Mouse (Mus musculus) kidney, embryonic 16.5 days (tissue): ENCODE data around the gene Bcr. TPM values are rescaled to one million over a fixed set of nuclear protein-coding genes. Genes with fewer than 3 reads are reported as not detected.

Experiments used
- ATAC-seq: fragments of 200-750 bp; cut with Nextera tagmentation; 2 replicates; pipeline ENCODE4 v1.8.0; 2017; ENCODE audit warnings: moderate TSS enrichment; ENCODE audit not compliant: low FRiP score, low TSS enrichment
- H3K27ac ChIP-seq: fragments of 300-500 bp; sonication (generic); 2 replicates; pipeline ENCODE4 v1.5.1; 2014; ENCODE audit warnings: low read length
- H3K27me3 ChIP-seq: fragments of 300-500 bp; sonication (generic); 2 replicates; pipeline ENCODE4 v1.6.1; 2014; ENCODE audit warnings: low read length, control low read depth, mixed read lengths; ENCODE audit not compliant: insufficient read depth
- H3K36me3 ChIP-seq: fragments of 300-500 bp; sonication (generic); 2 replicates; pipeline ENCODE4 v1.6.1; 2014; ENCODE audit warnings: low read length, control low read depth, mixed read lengths; ENCODE audit not compliant: insufficient read depth
- H3K4me1 ChIP-seq: fragments of 300-500 bp; sonication (generic); 2 replicates; pipeline ENCODE4 v1.6.1; 2014; ENCODE audit warnings: low read length, control low read depth, mixed read lengths; ENCODE audit not compliant: insufficient read depth
- H3K4me2 ChIP-seq: fragments of 300-500 bp; sonication (generic); replicated peaks from 2 replicates; pipeline ENCODE4 v1.6.1; 2014; ENCODE audit warnings: low read depth, low read length
- H3K4me3 ChIP-seq: fragments of 300-500 bp; sonication (generic); 2 replicates; pipeline ENCODE4 v1.5.1; 2014; ENCODE audit warnings: mild to moderate bottlenecking, low read length
- H3K9ac ChIP-seq: fragments of 300-500 bp; sonication (generic); replicated peaks from 2 replicates; pipeline ENCODE4 v1.6.1; 2014; ENCODE audit warnings: low read length
- H3K9me3 ChIP-seq: fragments of 300-500 bp; sonication (generic); 2 replicates; pipeline ENCODE4 v1.6.1; 2016; ENCODE audit warnings: low read length, control low read depth
- WGBS: fragments of 180-500 bp; shearing (Covaris S2); extraction: QIAGEN DNeasy Blood & Tissue Kit; methylation state at CpG from one replicate; pipeline ENCODE4 v1.1.7; 2014; 5-methylcytosine and 5-hydroxymethylcytosine counted together
- polyA plus RNA-seq: library from polyadenylated mRNA; unstranded; fragments of >200 nt; fragmentation: Nextera tagmentation; extraction: Ambion mirVana; gene quantifications from 2 replicates; pipeline ENCODE4 v1.2.1, GENCODE M21; 2015

The Bcr gene
- polyA plus RNA-seq, 1 experiment from 2014 or later = 6.8 TPM

- 33% methylated on average over 1 of the region's 1 CpGs for WGBS
- Histone ChIP-seq H3K4me2 (no peak overlapping the region), H3K27ac (no peak overlapping the region), H3K36me3 (peaks cover 37% of the 10 kb centered on the region), H3K9me3 (no peaks in the 10 kb centered on the region; the same call in 1 of the 2 replicates), H3K27me3 (no peaks in the 10 kb centered on the region), H3K4me3 (no peak overlapping the region), H3K4me1 (peaks cover 38% of the 10 kb centered on the region), H3K9ac (no peak overlapping the region)
- ATAC-seq = no peak
Observed at GRCm38 (mm10) chr10:75158356-75158755, 98.0 kb downstream of the Bcr start.

DNA sequence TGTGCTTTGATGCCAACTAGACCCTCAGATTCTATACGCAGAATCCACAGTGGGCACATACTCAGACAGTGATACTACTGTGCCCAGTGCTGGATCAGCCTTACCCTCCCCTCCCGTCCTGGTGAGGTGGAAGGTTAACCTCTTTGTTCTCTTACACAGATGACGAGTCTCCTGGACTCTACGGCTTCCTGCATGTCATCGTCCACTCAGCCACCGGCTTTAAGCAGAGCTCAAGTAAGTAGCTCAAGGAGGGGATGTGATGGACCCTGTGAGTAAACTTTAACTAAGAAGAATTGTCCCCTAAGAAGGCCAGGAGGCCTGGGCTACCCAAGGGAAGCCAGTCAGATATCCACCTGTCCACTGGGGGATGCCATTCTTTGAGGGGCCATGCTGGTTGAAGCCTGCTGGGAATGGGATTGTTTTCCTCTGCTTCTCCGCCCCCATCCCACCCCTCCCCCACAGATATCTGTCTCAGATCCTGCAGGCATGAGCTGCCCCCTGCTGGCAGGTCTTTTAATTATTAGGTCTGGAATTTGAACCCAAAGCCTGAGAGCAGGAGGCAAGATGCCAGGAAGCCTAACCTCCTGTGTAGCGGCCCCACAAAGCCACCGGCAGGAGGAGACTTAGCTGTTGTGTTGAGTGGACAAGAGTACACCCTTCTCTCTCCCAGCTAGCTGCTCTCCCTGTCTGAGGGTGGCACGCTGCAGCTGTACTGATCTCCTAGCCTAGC is 99.9 kb downstream of the Bcr start:
- no peak overlapping the region for H3K9ac ChIP-seq
- WGBS = 61% methylated on average over 10 of the region's 10 CpGs
- H3K9me3 ChIP-seq = no peaks in the 10 kb centered on the region; the same call in 1 of the 2 replicates
- peak; percentile 35 for ATAC-seq
- H3K4me3 ChIP-seq = no peak overlapping the region
- no peak overlapping the region for H3K4me2 ChIP-seq
- no peaks in the 10 kb centered on the region for H3K27me3 ChIP-seq
- peak overlapping the region; percentile 21; the same call in 1 of the 2 replicates for H3K27ac ChIP-seq
- H3K4me1 ChIP-seq = peaks cover 38% of the 10 kb centered on the region
- peaks cover 38% of the 10 kb centered on the region for H3K36me3 ChIP-seq

DNA sequence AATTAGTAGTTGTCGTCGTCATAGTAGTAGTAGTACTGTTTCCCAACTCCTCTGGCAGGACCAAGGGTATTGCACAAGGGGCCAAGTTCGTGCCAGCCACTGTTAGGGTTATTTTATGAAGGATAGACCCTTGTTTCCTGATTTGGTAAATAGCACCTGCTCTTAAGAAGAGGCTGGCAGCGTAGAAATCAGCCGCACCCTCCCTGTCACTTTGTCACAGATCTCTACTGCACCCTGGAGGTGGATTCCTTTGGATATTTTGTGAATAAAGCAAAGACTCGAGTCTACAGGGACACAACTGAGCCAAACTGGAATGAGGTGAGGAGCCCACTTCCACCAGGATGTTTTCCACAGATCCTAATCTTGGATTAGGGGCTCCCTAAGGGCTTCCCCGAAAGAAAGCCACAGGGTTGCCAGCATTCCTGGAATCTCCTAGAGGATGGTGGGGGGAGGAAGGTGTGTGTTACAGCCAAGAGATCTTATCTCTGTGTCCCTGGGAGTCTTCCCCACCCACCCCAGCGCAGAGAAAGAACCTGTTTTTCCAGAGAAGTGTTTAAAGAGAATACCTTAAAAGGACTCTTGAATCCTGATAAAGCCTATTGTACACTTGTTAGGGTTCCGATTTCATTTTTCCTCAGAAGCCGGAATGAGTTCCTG is 105.6 kb downstream of the Bcr start:
- Histone ChIP-seq H3K36me3 (peaks cover 36% of the 10 kb centered on the region), H3K4me2 (no peak overlapping the region), H3K4me3 (no peak overlapping the region), H3K4me1 (peaks cover 8% of the 10 kb centered on the region), H3K27ac (no peak overlapping the region), H3K9ac (no peak overlapping the region), H3K27me3 (no peaks in the 10 kb centered on the region), H3K9me3 (no peaks in the 10 kb centered on the region; the same call in 1 of the 2 replicates)
- 76% methylated on average over 10 of the region's 10 CpGs for WGBS
- ATAC-seq = no peak

- H3K27me3 ChIP-seq = no peaks in the 10 kb centered on the region
- no peak overlapping the region for H3K4me3 ChIP-seq
- no peaks in the 10 kb centered on the region; the same call in 1 of the 2 replicates for H3K9me3 ChIP-seq
- H3K27ac ChIP-seq = no peak overlapping the region
- H3K4me2 ChIP-seq = no peak overlapping the region
- no peak overlapping the region for H3K9ac ChIP-seq
- WGBS = 90% methylated on average over 4 of the region's 4 CpGs
- H3K4me1 ChIP-seq = peaks cover 10% of the 10 kb centered on the region
- ATAC-seq = no peak
- H3K36me3 ChIP-seq = peaks cover 42% of the 10 kb centered on the region
Observed at GRCm38 (mm10) chr10:75166601-75167000, 106.2 kb downstream of the Bcr start.

- Histone ChIP-seq H3K9ac (no peak overlapping the region), H3K4me1 (peaks cover 24% of the 10 kb centered on the region), H3K27me3 (no peaks in the 10 kb centered on the region), H3K36me3 (peaks cover 22% of the 10 kb centered on the region), H3K4me2 (no peak overlapping the region), H3K27ac (no peak overlapping the region), H3K4me3 (no peak overlapping the region), H3K9me3 (no peaks in the 10 kb centered on the region)
- WGBS = 45% methylated on average over 12 of the region's 12 CpGs
- ATAC-seq = peak; percentile 63
Observed at GRCm38 (mm10) chr10:75170207-75170850, 109.9 kb downstream of the Bcr start.

GRCm38 (mm10) chr10:75173056-75173455 is 112.7 kb downstream of the Bcr start:
- Histone ChIP-seq H3K4me1 (peaks cover 28% of the 10 kb centered on the region), H3K27me3 (no peaks in the 10 kb centered on the region), H3K9me3 (no peaks in the 10 kb centered on the region), H3K4me3 (no peak overlapping the region), H3K9ac (no peak overlapping the region), H3K36me3 (peaks cover 38% of the 10 kb centered on the region), H3K4me2 (no peak overlapping the region), H3K27ac (peak overlapping the region; percentile 45; the same call in 1 of the 2 replicates)
- WGBS = 38% methylated on average over 8 of the region's 8 CpGs
- peak; percentile 55 for ATAC-seq

GRCm38 (mm10) chr10:75173712-75174111 is 113.3 kb downstream of the Bcr start:
- Histone ChIP-seq H3K27ac (peak overlapping the region; percentile 45; the same call in 1 of the 2 replicates), H3K9ac (no peak overlapping the region)

GRCm38 (mm10) chr10:75176494-75176893 is 116.1 kb downstream of the Bcr start:
- Histone ChIP-seq H3K4me3 (no peak overlapping the region), H3K4me2 (no peak overlapping the region), H3K27me3 (no peaks in the 10 kb centered on the region), H3K9ac (no peak overlapping the region), H3K4me1 (peaks cover 18% of the 10 kb centered on the region), H3K36me3 (peaks cover 47% of the 10 kb centered on the region), H3K27ac (peak overlapping the region; percentile 26; the same call in 1 of the 2 replicates), H3K9me3 (no peaks in the 10 kb centered on the region)
- 61% methylated on average over 8 of the region's 8 CpGs for WGBS
- peak; percentile 29; the same call in 1 of the 2 replicates for ATAC-seq

More at GRCm38 (mm10) chr10:75173712-75174111, 113.3 kb downstream of the Bcr start:
- no peak for ATAC-seq
- WGBS = 57% methylated on average over 12 of the region's 12 CpGs
- Histone ChIP-seq H3K36me3 (peaks cover 42% of the 10 kb centered on the region), H3K4me1 (peaks cover 28% of the 10 kb centered on the region), H3K4me3 (no peak overlapping the region), H3K9me3 (no peaks in the 10 kb centered on the region), H3K27me3 (no peaks in the 10 kb centered on the region), H3K4me2 (no peak overlapping the region)

GRCm38 (mm10) chr10:75178911-75179310 is 118.5 kb downstream of the Bcr start:
- H3K27me3 ChIP-seq = no peaks in the 10 kb centered on the region
- H3K9ac ChIP-seq = no peak overlapping the region
- 80% methylated on average over 5 of the region's 5 CpGs for WGBS
- H3K36me3 ChIP-seq = peaks cover 49% of the 10 kb centered on the region
- ATAC-seq = no peak
- peaks cover 5% of the 10 kb centered on the region for H3K4me1 ChIP-seq
- no peak overlapping the region for H3K4me2 ChIP-seq
- no peaks in the 10 kb centered on the region for H3K9me3 ChIP-seq
- H3K27ac ChIP-seq = no peak overlapping the region
- H3K4me3 ChIP-seq = no peak overlapping the region
